Mouse (Mus musculus): ENCODE measurements around the gene Cox17.

DNA sequence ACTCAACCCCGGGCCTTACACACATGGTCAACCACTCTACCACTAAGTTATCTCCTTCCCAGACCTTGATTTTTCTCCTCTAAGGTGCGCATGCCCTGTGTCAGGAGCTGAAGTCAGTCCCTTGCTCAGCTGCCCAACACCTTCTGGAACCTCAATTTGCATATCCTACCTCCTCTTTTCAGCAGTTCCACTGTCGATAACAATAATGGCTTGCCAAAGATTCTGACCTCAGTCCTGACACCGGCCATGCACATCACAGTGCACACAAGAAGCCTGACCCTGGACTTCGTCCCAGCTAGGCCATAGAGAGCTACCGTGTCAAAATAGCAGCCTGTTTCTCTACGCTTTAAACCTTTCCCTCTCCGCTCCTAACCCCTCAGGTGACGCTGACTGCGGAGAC, 26.6 kb downstream of the Cox17 start:
- no peak for TF ChIP-seq POLR2A (IDR thresholded peaks at IDR 0.05; ENCODE audit: insufficient read depth, low read depth, low read length)
- TF ChIP-seq CTCF (IDR thresholded peaks at IDR 0.05; ENCODE audit: insufficient read depth, low read depth, low read length) = no peak
